Mouse (Mus musculus) cerebellum, adult 2 months (tissue): ENCODE data around the gene Parp2. TPM values are rescaled to one million over a fixed set of nuclear protein-coding genes. Genes with fewer than 3 reads are reported as not detected.

Experiments
- DNase-seq, 2 experiments: peaks; one replicate each; pipeline ENCODE4 v3.0.0; 2021
- H3K27ac ChIP-seq: fragments of 200-500 bp; 2 replicates; pipeline ENCODE4 v1.5.1; 2012; ENCODE audit warnings: low read length, control low read depth, inconsistent platforms; ENCODE audit not compliant: insufficient read depth
- H3K27me3 ChIP-seq: fragments of 200-500 bp; 2 replicates; pipeline ENCODE4 v1.6.1; 2012; ENCODE audit warnings: inconsistent platforms, mild to moderate bottlenecking, low read length, moderate library complexity; ENCODE audit not compliant: control insufficient read depth, insufficient read depth
- H3K4me1 ChIP-seq: fragments of 200-500 bp; 2 replicates; pipeline ENCODE4 v1.6.1; 2011; ENCODE audit warnings: low read length; ENCODE audit not compliant: control insufficient read depth, insufficient read depth
- H3K4me3 ChIP-seq: fragments of 200-500 bp; replicated peaks from 2 replicates; pipeline ENCODE3; 2011; ENCODE audit warnings: mild to moderate bottlenecking, low read depth, low read length, control low read depth; ENCODE audit not compliant: insufficient read depth
- CTCF ChIP-seq: fragments of 200-500 bp; IDR thresholded peaks from 2 replicates; pipeline ENCODE4 v1.5.1; 2011; ENCODE audit warnings: low read depth, mild to moderate bottlenecking, control low read depth, low read length, moderate library complexity, borderline replicate concordance; ENCODE audit not compliant: insufficient read depth
- POLR2A ChIP-seq: fragments of 200-500 bp; IDR thresholded peaks from 2 replicates; pipeline ENCODE4 v1.6.1; 2011; ENCODE audit warnings: low read length, control low read depth, borderline replicate concordance; ENCODE audit not compliant: insufficient read depth
- WGBS: fragments of 180-500 bp; shearing (Covaris S2); methylation state at CpG from one replicate; pipeline ENCODE4 v1.1.7; 2018; 5-methylcytosine and 5-hydroxymethylcytosine counted together
- polyA plus RNA-seq: library from polyadenylated mRNA; depleted of rRNA; stranded (reverse); fragments of >200 nt; gene quantifications from 2 replicates; pipeline ENCODE4 v1.2.3, GENCODE M21; 2012; rRNA removed

Parp2 gene
- 61.2 and 62.2 TPM in 2 replicates for polyA plus RNA-seq

GRCm38 (mm10) chr14:50807487-50808072 is at the start of gene Parp2, which contains the start of gene Ccnb1ip1:
Gene Parp2 (plus strand): TSS chr14:50807841.
Gene Ccnb1ip1 (minus strand): TSS chr14:50807732.
- TF ChIP-seq CTCF (no peak), POLR2A (peak; percentile 90)
- peak; percentile 99 to 100 for DNase-seq
- Histone ChIP-seq H3K27me3 (no peaks in the 10 kb centered on the region), H3K4me3 (peak within 1 kb of the TSS; percentile 97), H3K27ac (peak within 1 kb of the TSS; percentile 76), H3K4me1 (no peaks in the 10 kb centered on the region)
- WGBS = 1% methylated on average over 42 of the region's 42 CpGs

GRCm38 (mm10) chr14:50758416-50759085 is 49.1 kb upstream of the Parp2 start:
- Histone ChIP-seq H3K27me3 (no peaks in the 10 kb centered on the region), H3K4me1 (no peaks in the 10 kb centered on the region), H3K4me3 (no peak overlapping the region), H3K27ac (no peak overlapping the region)
- DNase-seq = no peak
- WGBS = 28% methylated on average over 5 of the region's 5 CpGs
- TF ChIP-seq CTCF (no peak), POLR2A (no peak)

GRCm38 (mm10) chr14:50765736-50766135 is 41.9 kb upstream of the Parp2 start:
- H3K4me3 ChIP-seq = no peak overlapping the region
- no peak for TF ChIP-seq POLR2A
- TF ChIP-seq CTCF = no peak
- 88% methylated on average over 6 of the region's 6 CpGs for WGBS
- DNase-seq = no peak
- no peaks in the 10 kb centered on the region for H3K27me3 ChIP-seq
- no peak overlapping the region for H3K27ac ChIP-seq
- H3K4me1 ChIP-seq = no peaks in the 10 kb centered on the region

GRCm38 (mm10) chr14:50771342-50771741 is 36.3 kb upstream of the Parp2 start:
- Histone ChIP-seq H3K4me3 (no peak overlapping the region), H3K27me3 (no peaks in the 10 kb centered on the region), H3K27ac (no peak overlapping the region), H3K4me1 (no peaks in the 10 kb centered on the region)
- no peak for DNase-seq
- WGBS = 84% methylated on average over 2 of the region's 2 CpGs
- TF ChIP-seq POLR2A = no peak
- TF ChIP-seq CTCF = no peak

GRCm38 (mm10) chr14:50782166-50782565 is 25.5 kb upstream of the Parp2 start:
- TF ChIP-seq CTCF (no peak), POLR2A (no peak)
- DNase-seq = no peak
- H3K4me3 ChIP-seq = no peak overlapping the region
- no peaks in the 10 kb centered on the region for H3K4me1 ChIP-seq
- 96% methylated on average over 3 of the region's 3 CpGs for WGBS
- no peaks in the 10 kb centered on the region for H3K27me3 ChIP-seq
- no peak overlapping the region for H3K27ac ChIP-seq

- no peak for TF ChIP-seq CTCF
- TF ChIP-seq POLR2A = no peak
- Histone ChIP-seq H3K4me3 (peak overlapping the region; percentile 80), H3K4me1 (no peaks in the 10 kb centered on the region), H3K27me3 (no peaks in the 10 kb centered on the region), H3K27ac (peak overlapping the region; percentile 67)
- no peak for DNase-seq
- 21% methylated on average over 16 of the region's 16 CpGs for WGBS
Measured at GRCm38 (mm10) chr14:50784391-50785250, 23.0 kb upstream of the Parp2 start.

- no peaks in the 10 kb centered on the region for H3K27me3 ChIP-seq
- peak; percentile 84 to 90 for DNase-seq
- H3K4me1 ChIP-seq = no peaks in the 10 kb centered on the region
- TF ChIP-seq POLR2A = peak; percentile 53; the same call in 1 of the 2 replicates
- peak; percentile 83 for TF ChIP-seq CTCF
- peak within 1 kb of the TSS; percentile 67 for H3K27ac ChIP-seq
- peak within 1 kb of the TSS; percentile 80 for H3K4me3 ChIP-seq
- under 1% methylated on average over 21 of the region's 21 CpGs for WGBS
Measured at GRCm38 (mm10) chr14:50785251-50785637, 22.4 kb upstream of the Parp2 start, which contains the start of gene Ttc5. Gene Ttc5 (minus strand): TSS chr14:50785519.
